Mouse (Mus musculus): ENCODE measurements around the gene Arhgdib.

Arhgdib gene

GRCm38 (mm10) chr6:136947716-136948115 is 6.0 kb upstream of the Arhgdib start:
- DNase-seq = no peak

DNA sequence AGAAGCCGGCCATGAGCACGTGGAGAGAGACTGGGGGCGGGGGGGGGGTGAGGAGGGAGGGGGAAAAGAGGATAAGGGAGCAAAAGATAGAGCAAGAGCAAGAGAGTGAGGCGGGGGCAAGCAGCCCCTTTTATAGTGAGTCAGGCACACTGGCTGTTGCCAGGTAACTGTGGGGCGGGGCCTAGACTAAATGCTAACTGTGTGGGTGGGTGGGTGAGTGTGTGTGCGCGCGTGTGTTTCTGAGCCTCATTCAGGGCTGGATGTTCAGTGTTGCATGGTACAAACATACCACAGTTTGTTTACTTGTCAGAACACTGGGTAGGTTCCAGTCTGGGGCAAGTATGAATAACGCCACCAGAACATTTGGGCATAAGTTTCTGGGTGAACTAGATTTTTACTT is 5.2 kb upstream of the Arhgdib start:
- no peak for DNase-seq

GRCm38 (mm10) chr6:136946241-136946640 is 4.5 kb upstream of the Arhgdib start:
- DNase-seq = peak in 1 of 2 experiments; percentile 40

GRCm38 (mm10) chr6:136944511-136944910 is 2.8 kb upstream of the Arhgdib start:
- DNase-seq = no peak

DNA sequence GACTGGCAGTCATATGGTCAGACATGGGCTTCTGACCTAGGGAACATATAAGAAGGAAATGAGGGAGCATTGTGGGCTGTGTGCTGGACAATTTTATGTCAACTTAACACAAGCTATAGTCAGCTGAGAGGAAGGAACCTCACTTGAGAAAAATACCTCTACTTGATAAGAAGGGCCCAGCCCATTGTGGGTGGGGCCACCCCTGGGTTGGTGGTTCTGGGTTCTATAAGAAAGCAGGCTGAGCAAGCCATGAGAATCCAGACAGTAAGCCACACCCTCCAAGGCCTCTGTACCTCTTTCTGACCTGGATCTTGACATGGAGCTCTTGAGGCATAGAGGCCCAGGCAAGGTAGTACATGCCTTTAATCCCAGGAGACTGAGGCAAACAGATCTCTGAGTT is 1.7 kb upstream of the Arhgdib start:
- DNase-seq = no peak

DNA sequence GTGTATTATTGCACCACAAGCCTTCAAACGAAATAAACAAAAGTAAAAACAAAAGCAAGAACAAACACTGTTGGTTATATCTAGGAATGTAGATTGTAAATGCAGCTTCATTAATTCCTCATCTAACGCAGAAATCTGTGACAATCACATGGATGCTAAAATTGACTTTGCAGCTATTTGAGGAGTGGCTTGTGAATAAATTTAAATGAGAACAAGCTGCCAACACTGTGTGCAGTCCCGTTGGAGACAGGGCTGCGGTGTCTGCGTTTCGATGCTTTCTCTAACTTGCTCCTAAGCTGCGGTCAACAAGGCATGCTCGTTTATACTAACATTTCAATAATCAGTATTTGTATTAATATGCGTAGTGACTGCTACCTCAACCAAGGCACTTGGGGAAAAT is 581 bp upstream of the Arhgdib start:
- DNase-seq = no peak

- peak in 1 of 2 experiments; percentile 52 for DNase-seq
These were observed 1.3 kb downstream of the Arhgdib start for GRCm38 (mm10) chr6:136940188-136940960.

DNA sequence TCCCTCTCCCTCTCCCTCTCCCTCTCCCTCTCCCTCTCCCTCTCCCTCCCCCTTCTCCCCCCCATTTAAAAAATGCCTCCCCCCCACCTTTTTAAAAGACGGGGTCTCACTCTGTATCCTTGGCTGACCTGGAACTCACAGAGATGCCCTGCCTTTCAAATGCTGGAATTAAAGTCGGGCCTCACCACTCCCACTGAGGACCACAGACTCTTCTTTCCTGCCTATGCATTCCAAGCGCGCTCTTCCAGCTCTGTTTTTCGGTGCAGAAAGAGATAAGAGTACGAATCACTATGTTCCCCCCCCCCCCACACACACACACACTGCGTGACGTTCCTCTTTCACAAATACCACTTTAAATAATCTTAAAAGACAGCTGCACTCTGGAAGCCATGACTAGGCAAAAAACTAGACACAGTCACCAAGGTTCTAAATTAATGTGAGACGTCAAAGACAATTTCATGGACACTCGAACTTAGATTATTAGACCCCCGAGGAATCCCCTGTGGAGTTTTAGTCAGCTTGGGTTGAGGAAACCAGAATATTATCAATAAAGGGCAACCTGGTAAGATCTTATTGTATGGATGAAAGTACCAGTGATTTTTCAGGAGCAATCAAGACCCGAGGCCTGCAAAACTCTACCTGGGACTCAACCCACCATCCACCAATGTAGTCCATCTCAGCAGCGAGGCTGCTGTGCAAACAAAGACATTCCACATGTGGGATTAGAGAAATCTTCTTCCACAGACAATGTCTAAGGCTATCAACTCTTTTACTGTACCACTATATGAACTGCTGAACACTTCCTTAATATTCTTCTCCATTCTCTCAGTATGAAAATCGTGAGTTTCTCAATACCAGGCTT is 2.1 kb downstream of the Arhgdib start:
- no peak for DNase-seq

DNA sequence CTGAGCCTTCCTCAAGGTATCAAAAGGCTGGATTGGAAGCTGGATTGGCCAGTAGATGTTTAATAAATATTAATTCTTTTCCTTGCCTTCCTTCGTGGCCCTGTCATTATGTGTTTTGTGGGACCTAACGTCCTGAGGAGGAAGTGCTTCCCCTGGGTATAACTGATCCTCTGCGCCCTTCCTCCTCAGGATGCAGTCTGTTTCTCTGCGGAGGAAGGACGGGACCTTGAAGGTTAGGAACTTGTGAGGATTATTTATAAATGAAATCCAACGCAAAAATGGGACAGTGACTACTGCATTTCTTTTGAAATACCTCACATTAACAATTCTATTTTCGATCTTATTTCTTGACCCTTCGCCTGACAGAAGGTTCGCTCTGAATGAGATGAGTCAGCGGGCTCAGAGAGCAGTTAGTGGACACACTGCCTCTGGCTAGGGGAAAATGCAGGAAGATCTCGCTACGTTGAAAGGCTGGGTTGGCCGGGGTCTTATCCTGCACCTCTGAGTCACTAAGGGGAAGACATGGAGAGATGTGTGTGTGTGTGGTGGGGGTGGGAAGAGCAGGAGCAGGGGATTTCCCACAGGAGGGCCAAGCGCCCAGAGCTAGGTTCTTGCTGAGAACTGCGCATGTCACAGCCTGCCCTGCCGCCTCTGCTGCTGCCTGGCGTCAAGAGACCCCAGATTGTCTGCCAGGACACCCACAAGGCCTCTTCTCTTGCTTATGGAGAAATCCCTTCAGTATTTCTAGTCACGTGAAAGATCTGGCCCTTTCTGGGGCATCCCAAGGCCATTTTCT is 3.2 kb downstream of the Arhgdib start:
- DNase-seq = peak in 1 of 2 experiments; percentile 22

- DNase-seq = no peak
These were observed 4.6 kb downstream of the Arhgdib start for GRCm38 (mm10) chr6:136937117-136937516.

- DNase-seq = no peak
These were observed 5.3 kb downstream of the Arhgdib start for GRCm38 (mm10) chr6:136936361-136936760.

- no peak for DNase-seq
These were observed 6.5 kb downstream of the Arhgdib start for GRCm38 (mm10) chr6:136935233-136935632.

GRCm38 (mm10) chr6:136934068-136934467 is 7.6 kb downstream of the Arhgdib start:
- DNase-seq = no peak

GRCm38 (mm10) chr6:136931246-136931645 is 10.5 kb downstream of the Arhgdib start:
- no peak for DNase-seq

DNA sequence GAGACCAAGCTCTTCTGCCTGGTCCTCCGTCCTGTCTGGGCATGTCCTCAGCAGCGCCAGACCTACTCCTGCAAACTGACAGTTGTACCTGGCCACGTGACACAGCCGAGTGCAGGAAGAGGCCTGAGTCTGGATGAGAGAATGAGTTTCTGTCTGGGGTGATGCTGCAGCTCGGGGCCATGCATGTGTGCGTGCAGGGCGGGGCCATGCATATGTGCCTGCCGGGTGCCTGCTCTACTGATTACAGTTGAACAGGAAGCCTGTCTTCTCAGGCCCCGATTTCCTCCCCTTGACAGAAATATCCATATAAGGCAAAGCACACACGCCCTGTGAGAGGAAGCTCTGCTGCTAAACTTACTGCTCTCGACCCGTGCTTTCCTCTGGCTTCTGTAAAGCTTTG is 11.0 kb downstream of the Arhgdib start:
- peak; percentile 70 to 76 for DNase-seq

GRCm38 (mm10) chr6:136927626-136928025 is 14.1 kb downstream of the Arhgdib start:
- no peak for DNase-seq

GRCm38 (mm10) chr6:136925049-136925448 is 16.6 kb downstream of the Arhgdib start:
- no peak for DNase-seq

DNA sequence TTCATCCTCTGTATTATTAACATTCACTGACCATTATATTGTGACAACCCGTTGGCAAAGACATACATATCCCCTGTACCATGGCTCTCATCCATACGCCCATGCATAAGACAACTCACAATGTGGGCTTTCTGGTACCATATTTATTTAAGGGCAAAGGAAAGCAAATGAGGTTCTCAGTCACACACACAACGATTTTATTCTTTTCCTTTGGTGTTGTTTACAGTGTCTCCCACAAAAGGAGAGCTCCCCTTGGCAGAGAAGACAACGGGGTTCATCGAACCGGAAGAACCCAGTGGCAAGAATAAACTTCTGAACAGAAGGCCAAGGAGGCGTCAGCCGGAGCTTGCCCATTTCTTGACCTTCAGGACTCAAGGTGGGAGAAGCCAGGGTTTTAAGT is 18.2 kb downstream of the Arhgdib start, which contains the start of gene Pde6h:
TSS of gene Pde6h (plus strand) at position 301 of the 400 bp plus-strand sequence.
- no peak for DNase-seq

GRCm38 (mm10) chr6:136922871-136923270 is 18.8 kb downstream of the Arhgdib start:
- no peak for DNase-seq

- DNase-seq = no peak
These were observed 19.6 kb downstream of the Arhgdib start, which contains the start of gene Erp27 for GRCm38 (mm10) chr6:136922080-136922479. TSS of gene Erp27 (minus strand) at chr6:136922180.

DNA sequence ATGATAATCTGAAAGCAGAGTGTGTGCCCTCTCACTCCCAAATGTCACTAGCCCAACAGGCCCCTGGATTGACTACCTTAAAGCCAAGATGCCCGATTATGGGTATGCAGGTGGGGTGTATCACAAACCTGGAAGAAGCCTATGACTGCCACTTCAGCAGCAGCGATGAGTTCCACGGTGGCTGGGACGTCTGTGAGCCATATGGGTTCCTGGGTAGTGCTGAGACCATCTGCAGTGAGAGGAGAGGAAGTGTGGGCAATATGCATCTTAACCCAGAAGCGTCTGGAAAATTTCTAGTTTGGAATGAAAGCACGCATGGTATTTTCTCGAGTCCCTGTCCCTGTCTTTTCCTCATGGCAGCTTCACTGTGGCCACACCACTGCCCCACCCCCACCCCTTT is 20.1 kb downstream of the Arhgdib start:
- DNase-seq = no peak

- peak; percentile 43 to 83 for DNase-seq
These were observed 21.1 kb downstream of the Arhgdib start for GRCm38 (mm10) chr6:136920320-136921257.
